Mouse (Mus musculus) right cerebral cortex, postnatal 10 days (tissue): ENCODE measurements around the gene Nckap5.

ENCODE experiments used
- DNase-seq, 2 experiments: peaks; one replicate each; pipeline ENCODE4 v3.0.0; 2021; ENCODE audit warnings: low spot score in 2 of 2

The Nckap5 gene

GRCm38 (mm10) chr1:126473044-126473443 lies 357.6 kb downstream of the Nckap5 start:
- no peak for DNase-seq

DNA sequence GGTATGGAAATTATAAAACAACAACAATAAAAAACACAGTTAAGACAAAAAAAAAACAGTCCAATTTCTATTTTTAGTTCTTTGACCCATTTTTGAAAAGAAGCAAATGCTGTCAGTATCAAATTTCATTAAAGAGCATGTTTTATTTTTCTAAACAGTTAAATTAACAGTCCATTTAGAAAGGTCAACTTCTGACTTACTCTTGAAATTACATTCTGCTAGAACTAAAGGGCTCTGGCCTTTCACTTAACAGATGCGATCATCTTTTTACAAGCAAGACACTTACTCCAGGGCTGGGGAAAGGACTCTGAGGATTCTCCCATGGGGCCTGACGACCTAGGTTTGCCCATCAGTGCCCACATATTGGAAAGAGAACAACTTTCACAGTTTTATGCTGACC lies 359.2 kb downstream of the Nckap5 start:
- DNase-seq = no peak

DNA sequence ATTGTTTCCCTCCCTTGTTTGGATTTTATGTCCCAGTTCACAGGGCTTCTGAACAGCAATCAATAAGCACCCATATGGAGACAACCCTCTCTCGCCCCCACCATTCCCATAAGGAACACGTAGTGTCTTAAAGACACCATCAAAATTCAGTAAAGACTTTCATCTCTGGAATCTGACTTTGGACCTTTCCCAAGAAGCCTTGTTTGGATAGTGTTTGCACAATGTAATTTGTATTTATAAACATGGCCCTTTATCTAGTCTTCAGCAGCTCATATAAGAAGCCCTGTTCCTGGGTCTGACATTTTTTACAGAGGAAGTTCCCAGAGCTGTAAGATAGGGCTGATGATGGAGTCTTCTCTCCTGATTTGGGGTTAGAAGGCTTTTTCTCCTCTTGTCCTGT lies 359.7 kb downstream of the Nckap5 start:
- DNase-seq = no peak

GRCm38 (mm10) chr1:126469818-126470544 lies 360.6 kb downstream of the Nckap5 start:
- DNase-seq = peak; percentile 61 to 67

GRCm38 (mm10) chr1:126461527-126462354 lies 368.9 kb downstream of the Nckap5 start:
- no peak for DNase-seq

DNA sequence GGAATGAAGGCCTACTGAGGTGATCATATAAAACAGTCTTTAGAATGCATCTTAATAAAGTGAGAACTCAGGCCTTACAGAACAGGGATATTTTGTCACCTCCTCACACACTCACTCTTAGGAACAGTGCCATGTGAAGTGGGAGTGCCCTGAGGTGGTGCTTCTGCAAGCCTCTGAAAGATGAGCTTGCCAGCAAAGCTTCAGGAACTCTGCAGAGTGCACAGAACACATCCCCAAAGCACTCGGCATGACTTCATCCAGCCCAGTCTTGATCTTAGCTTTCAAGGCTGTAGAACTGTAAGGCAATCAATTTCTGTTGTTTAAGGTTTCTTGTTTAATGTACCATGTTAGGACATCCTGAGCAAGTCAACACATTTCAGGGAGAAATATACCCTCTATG lies 372.9 kb downstream of the Nckap5 start:
- no peak for DNase-seq

DNA sequence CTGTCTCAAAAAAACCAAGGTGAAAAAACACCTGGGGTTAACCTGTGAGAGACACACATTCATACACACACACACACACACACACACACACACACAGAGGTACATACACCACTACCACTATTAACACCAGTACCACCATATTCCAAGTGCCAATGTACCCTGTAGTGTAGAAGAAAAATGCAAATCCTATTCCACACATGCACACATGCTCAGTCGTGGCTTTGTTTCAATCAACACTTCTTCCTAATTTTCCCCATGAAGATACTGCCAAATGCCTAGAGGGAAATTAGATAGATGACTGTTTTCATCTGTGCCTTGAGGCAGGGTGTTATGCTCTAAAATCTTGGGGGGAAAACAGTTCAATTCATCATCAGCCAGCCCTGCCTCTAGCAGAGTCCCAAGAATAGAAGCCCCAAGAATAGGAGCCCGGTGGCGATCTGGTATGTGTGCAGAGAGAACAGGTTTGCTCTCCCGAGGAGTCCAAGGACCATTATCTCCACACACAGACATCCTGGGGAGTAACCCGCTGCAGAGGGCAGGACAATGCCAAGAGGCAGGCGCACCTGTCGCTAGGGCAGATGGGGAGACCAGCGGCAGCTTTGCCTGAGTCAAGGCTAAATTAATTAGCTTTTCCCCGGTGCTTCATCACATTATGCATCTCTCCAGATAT lies 376.0 kb downstream of the Nckap5 start:
- peak in 1 of 2 experiments; percentile 31 for DNase-seq

DNA sequence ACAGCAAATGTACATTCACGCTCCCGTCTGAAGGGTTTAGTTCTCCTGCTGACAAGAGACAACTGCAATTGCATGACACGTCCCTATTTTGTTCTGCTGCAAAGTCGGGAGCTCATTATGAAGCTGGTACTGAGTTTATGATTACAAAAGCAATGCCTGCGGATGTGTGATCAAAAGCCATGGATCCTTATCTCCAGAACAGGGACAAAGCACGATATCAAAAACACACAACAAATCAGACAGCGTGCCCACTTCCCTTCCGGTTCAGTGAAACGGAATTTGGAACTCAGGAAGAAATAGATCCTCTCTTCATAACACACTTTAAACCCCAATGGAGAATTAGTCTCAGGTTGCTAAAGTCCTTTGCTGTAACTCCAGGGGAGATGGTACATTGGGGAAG lies 379.1 kb downstream of the Nckap5 start:
- DNase-seq = no peak

- DNase-seq = no peak
These were observed 381.2 kb downstream of the Nckap5 start for GRCm38 (mm10) chr1:126449424-126449823.

GRCm38 (mm10) chr1:126443890-126444289 lies 386.7 kb downstream of the Nckap5 start:
- no peak for DNase-seq

DNA sequence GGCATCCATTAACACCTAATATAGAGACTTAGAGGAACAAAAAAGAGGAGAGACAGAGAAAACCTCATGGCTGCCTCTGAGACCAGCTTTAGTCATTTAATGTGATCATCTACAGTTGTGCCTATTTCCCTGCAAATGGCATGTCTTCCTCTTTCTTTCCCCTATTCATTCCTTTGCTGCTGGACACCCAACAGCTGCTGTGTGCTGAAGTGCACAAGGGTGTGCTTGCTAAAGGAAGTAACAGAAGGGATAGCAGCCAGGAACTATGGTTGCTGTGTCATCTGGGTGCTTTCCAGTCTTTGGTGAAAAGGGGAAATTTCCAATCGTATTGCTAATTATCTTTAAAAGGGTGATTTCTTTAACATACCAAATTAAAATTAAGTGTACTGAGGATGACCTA lies 387.9 kb downstream of the Nckap5 start:
- no peak for DNase-seq

- no peak for DNase-seq
These were observed 392.5 kb downstream of the Nckap5 start for GRCm38 (mm10) chr1:126438000-126438572.

DNA sequence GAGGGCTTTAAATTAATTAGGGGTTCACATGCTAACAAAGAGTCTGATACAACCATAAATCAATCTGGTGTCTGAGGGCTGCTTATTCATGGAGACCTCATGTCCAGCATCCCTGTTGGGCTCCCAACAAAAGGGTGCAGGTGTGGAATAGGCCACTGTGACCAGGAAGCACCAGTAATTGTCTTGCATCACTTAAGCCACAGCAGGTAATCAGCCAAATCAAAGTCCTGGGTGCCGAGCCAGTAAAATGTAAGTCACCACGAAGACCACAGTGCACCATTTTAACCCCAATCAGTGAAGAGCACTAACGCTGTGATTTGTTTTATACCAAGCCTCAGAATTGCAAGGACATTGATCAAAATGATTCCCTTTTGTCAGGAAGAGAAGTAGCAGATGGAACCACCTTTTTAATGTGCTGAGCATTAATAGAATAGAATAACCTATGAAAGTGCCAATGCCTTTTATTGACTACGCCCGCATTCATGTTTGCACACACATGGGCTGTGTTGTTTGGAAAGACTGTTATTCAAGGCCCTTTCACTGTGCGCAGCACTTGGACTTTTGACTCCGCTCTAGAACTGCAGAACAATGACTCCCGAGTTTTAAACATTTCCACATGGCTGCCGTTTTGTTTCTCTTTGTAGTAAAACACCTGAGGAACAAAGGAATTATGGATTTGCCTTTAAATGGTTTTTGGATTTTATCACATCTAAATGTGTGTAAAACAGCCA lies 393.5 kb downstream of the Nckap5 start:
- no peak for DNase-seq

DNA sequence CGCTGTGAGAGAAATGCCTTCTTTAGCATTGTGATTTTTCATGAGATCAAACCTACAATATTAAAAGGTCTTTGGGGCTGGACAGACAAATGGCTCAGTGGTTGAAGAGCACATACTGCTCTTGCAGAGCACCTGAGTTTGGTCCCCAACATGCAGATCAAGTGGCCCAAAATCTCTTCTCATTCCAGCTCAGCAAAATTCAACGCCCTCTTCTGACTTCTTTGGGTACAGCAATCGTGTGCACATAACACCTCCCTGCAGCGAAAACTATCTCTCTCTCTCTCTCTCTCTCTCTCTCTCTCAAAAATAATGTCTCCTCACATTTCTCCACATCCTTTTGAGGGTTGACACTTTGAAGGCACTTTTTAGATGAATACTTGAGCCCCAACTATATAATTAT lies 398.3 kb downstream of the Nckap5 start:
- DNase-seq = no peak

GRCm38 (mm10) chr1:126431594-126431993 lies 399.0 kb downstream of the Nckap5 start:
- DNase-seq = peak; percentile 79 to 80

DNA sequence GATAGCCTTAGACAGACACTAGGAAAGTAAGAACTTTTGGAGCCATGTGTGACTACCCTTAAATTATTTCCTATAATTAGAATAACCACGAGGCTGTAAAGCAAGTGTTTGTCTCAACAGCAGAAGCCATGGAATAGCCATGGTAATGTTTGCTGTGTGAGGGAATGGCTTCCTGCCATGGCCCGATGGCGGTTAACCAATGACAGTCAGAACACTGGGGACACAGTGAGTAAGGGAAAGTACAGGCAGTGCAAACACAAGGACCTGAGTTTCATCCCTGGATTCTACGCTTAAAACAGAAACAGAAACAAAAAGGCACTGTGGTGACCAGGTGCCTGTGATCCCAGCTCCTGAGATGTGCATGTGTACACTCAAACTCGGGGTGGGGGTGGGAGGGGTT lies 419.2 kb downstream of the Nckap5 start:
- DNase-seq = no peak

GRCm38 (mm10) chr1:126407886-126408285 lies 422.7 kb downstream of the Nckap5 start:
- no peak for DNase-seq

- no peak for DNase-seq
These were observed 425.1 kb downstream of the Nckap5 start for GRCm38 (mm10) chr1:126405543-126405942.

DNA sequence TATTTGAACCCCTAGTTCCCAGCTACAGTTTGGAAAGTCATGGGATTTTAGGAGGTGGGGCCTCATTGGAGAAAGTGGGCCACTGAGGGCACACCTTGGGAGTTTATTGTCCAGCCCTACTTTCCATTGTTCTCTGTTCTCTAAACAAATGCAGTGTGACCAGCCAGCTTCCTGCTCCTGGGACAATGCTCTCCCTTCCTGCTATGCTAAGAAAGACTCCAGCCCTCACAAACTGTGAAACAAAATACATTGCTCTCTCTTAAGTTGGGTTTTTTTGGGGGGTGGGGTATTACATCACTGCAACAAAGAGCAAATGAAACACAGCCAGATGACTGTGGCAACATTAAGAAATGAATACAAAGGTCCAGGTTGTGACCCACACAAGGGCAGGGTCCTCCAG lies 426.6 kb downstream of the Nckap5 start:
- no peak for DNase-seq

GRCm38 (mm10) chr1:126391204-126391603 lies 439.4 kb downstream of the Nckap5 start:
- no peak for DNase-seq

DNA sequence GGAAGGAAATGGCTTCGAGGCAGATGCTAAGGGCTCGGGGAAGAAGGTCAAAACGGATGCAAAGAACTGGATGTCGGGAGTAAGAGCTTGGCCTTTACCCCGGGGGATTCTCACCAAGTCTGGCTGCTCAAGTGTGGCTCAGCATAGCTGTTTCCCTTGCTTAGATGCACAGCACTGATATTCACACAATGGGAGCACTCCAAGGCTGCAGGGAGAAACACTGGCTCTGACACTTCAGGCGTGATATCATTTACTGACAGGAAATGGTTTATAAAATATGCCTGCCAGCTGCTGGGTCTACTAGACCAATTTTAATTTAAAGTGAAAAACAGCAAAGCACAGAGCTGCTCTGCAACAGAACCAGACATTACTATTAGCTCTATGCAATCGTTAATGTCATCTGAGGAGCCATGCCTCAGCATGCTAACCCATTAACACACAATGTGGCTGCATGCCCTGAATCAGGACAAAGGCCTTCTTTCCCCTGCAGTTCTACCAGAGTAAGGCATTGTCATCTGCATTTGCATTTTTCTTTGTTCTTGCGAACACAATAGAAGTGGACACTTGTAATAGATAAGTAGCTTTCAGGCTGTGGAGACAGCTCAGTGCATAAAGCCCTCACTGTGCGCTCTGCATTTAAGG lies 453.1 kb downstream of the Nckap5 start:
- peak in 1 of 2 experiments; percentile 28 for DNase-seq
